Mouse (Mus musculus): Measurements from ENCODE around the gene St6gal1. TPM values are rescaled to one million over a fixed set of nuclear protein-coding genes. Genes with fewer than 3 reads are reported as not detected.
"Not testable (repeated sequence)": the region's sequence is repeated elsewhere in the genome, so short reads cannot be mapped to it uniquely, and the experiment has no call there.

The St6gal1 gene
- 63.1 TPM for polyA plus RNA-seq (2021)

GRCm38 (mm10) chr16:23224671-23225068, at the start of gene St6gal1:
TSS of gene St6gal1 (plus strand) at chr16:23224740.
- ATAC-seq (peak; percentile 82), DNase-seq (ENCODE audit: low read depth, low spot score) (no peak)
- no peaks in the 10 kb centered on the region for H3K27me3 ChIP-seq
- ChIA-PET POLR2A (interaction anchor here (0.6 kb wide), 1 partner anchor 41 kb away, joined by 3 read pairs; no protein-coding TSS in a partner anchor), CTCF (interaction anchor here (0.7 to 3.0 kb wide), 7 partner anchors 8 to 179 kb away, joined by 3 to 8 read pairs (median 4); no protein-coding TSS in a partner anchor)
- in situ Hi-C loops (cut with MboI; ENCODE audit: low pct_unique_long_range_greater_than_20kb): loop anchor here (5.0 kb wide), 3 partner anchors 72 to 178 kb away; no protein-coding TSS in a partner anchor
- TF ChIP-seq CTCF (IDR thresholded peaks at IDR 0.05): peak; percentile 91

GRCm38 (mm10) chr16:23174855-23175254, 49.7 kb upstream of the St6gal1 start:
- in situ Hi-C loops (cut with MboI; ENCODE audit: low pct_unique_long_range_greater_than_20kb): no loop called here
- no peak for ATAC-seq
- DNase-seq (ENCODE audit: low read depth, low spot score): no peak
- ChIA-PET POLR2A (no interaction called here), CTCF (no interaction called here)
- TF ChIP-seq CTCF (IDR thresholded peaks at IDR 0.05): no peak
- H3K27me3 ChIP-seq: no peaks in the 10 kb centered on the region

GRCm38 (mm10) chr16:23175956-23176355, 48.6 kb upstream of the St6gal1 start:
- DNase-seq (ENCODE audit: low read depth, low spot score): no peak
- no peak for ATAC-seq
- in situ Hi-C loops (cut with MboI; ENCODE audit: low pct_unique_long_range_greater_than_20kb): no loop called here
- H3K27me3 ChIP-seq: no peaks in the 10 kb centered on the region
- ChIA-PET POLR2A (no interaction called here), CTCF (no interaction called here)
- no peak for TF ChIP-seq CTCF (IDR thresholded peaks at IDR 0.05)

- CTCF ChIA-PET: no interaction called here
- TF ChIP-seq CTCF (IDR thresholded peaks at IDR 0.05): no peak
Observed at GRCm38 (mm10) chr16:23177856-23178255, 46.7 kb upstream of the St6gal1 start.

GRCm38 (mm10) chr16:23178796-23179195, 45.7 kb upstream of the St6gal1 start:
- no peak for DNase-seq (ENCODE audit: low read depth, low spot score)
- POLR2A ChIA-PET: no interaction called here
- CTCF ChIA-PET: no interaction called here
- TF ChIP-seq CTCF (IDR thresholded peaks at IDR 0.05): no peak
- no peak for ATAC-seq
- no peaks in the 10 kb centered on the region for H3K27me3 ChIP-seq
- in situ Hi-C loops (cut with MboI; ENCODE audit: low pct_unique_long_range_greater_than_20kb): no loop called here

More at GRCm38 (mm10) chr16:23177856-23178255, 46.7 kb upstream of the St6gal1 start:
- ATAC-seq (no peak), DNase-seq (ENCODE audit: low read depth, low spot score) (no peak)
- POLR2A ChIA-PET: no interaction called here
- in situ Hi-C loops (cut with MboI; ENCODE audit: low pct_unique_long_range_greater_than_20kb): no loop called here
- no peaks in the 10 kb centered on the region for H3K27me3 ChIP-seq

GRCm38 (mm10) chr16:23179436-23179835, 45.1 kb upstream of the St6gal1 start:
- ATAC-seq; POLR2A ChIA-PET; H3K27me3 ChIP-seq; in situ Hi-C loops (cut with MboI; ENCODE audit: low pct_unique_long_range_greater_than_20kb); CTCF ChIA-PET; DNase-seq (ENCODE audit: low read depth, low spot score): not testable (repeated sequence)

- in situ Hi-C loops (cut with MboI; ENCODE audit: low pct_unique_long_range_greater_than_20kb): no loop called here
- no peaks in the 10 kb centered on the region for H3K27me3 ChIP-seq
- DNase-seq (ENCODE audit: low read depth, low spot score): no peak
- TF ChIP-seq CTCF (IDR thresholded peaks at IDR 0.05): no peak
- POLR2A ChIA-PET: no interaction called here
- no peak for ATAC-seq
- CTCF ChIA-PET: interaction anchor here (1.1 kb wide), 1 partner anchor 37 kb away, joined by 3 read pairs; no protein-coding TSS in a partner anchor
Observed at GRCm38 (mm10) chr16:23181054-23181453, 43.5 kb upstream of the St6gal1 start.

- ChIA-PET CTCF (interaction anchor here (1.1 kb wide), 1 partner anchor 36 kb away, joined by 3 read pairs; no protein-coding TSS in a partner anchor), POLR2A (no interaction called here)
- no peak for ATAC-seq
- in situ Hi-C loops (cut with MboI; ENCODE audit: low pct_unique_long_range_greater_than_20kb): no loop called here
- TF ChIP-seq CTCF (IDR thresholded peaks at IDR 0.05): no peak
- no peak for DNase-seq (ENCODE audit: low read depth, low spot score)
- no peaks in the 10 kb centered on the region for H3K27me3 ChIP-seq
Observed at GRCm38 (mm10) chr16:23181487-23181886, 43.1 kb upstream of the St6gal1 start.

GRCm38 (mm10) chr16:23181942-23182597, 42.5 kb upstream of the St6gal1 start:
- H3K27me3 ChIP-seq: no peaks in the 10 kb centered on the region
- TF ChIP-seq CTCF (IDR thresholded peaks at IDR 0.05): no peak
- ATAC-seq (no peak), DNase-seq (ENCODE audit: low read depth, low spot score) (no peak)
- CTCF ChIA-PET: interaction anchor here (2.8 kb wide), 1 partner anchor 15 kb away, joined by 5 read pairs; no protein-coding TSS in a partner anchor
- in situ Hi-C loops (cut with MboI; ENCODE audit: low pct_unique_long_range_greater_than_20kb): no loop called here
- POLR2A ChIA-PET: no interaction called here

- no peak for TF ChIP-seq CTCF (IDR thresholded peaks at IDR 0.05)
- in situ Hi-C loops (cut with MboI; ENCODE audit: low pct_unique_long_range_greater_than_20kb): no loop called here
- DNase-seq (ENCODE audit: low read depth, low spot score) (no peak), ATAC-seq (no peak)
- H3K27me3 ChIP-seq: no peaks in the 10 kb centered on the region
- CTCF ChIA-PET: no interaction called here
- POLR2A ChIA-PET: no interaction called here
Observed at GRCm38 (mm10) chr16:23185824-23186223, 38.7 kb upstream of the St6gal1 start.

GRCm38 (mm10) chr16:23186418-23186817, 38.1 kb upstream of the St6gal1 start:
- in situ Hi-C loops (cut with MboI; ENCODE audit: low pct_unique_long_range_greater_than_20kb): no loop called here
- ATAC-seq (no peak), DNase-seq (ENCODE audit: low read depth, low spot score) (no peak)
- H3K27me3 ChIP-seq: no peaks in the 10 kb centered on the region
- POLR2A ChIA-PET: no interaction called here
- no peak for TF ChIP-seq CTCF (IDR thresholded peaks at IDR 0.05)
- CTCF ChIA-PET: no interaction called here
